Mouse (Mus musculus) C2C12 (cell line): Measurements from ENCODE around the gene Tcf7l1. TPM values are rescaled to one million over a fixed set of nuclear protein-coding genes. Genes with fewer than 3 reads are reported as not detected.
A peak's percentile ranks its signal among the peaks of the same experiment; 100 is the strongest.

ENCODE experiments used
- H3K27me3 ChIP-seq: one replicate; pipeline ENCODE4 v1.6.1; 2011; ENCODE audit not compliant: control insufficient read depth, insufficient read depth, insufficient read length
- H3K36me3 ChIP-seq: one replicate; pipeline ENCODE4 v1.6.1; 2011; ENCODE audit not compliant: control insufficient read depth, insufficient read depth
- H3K4me3 ChIP-seq: one replicate; pipeline ENCODE4 v1.5.1; 2011; ENCODE audit warnings: mild to moderate bottlenecking, control low read depth; ENCODE audit not compliant: poor library complexity, insufficient read depth, severe bottlenecking
- H3K79me2 ChIP-seq: one replicate; pipeline ENCODE4 v1.6.1; 2011; ENCODE audit not compliant: control insufficient read depth, insufficient read depth
- H3K79me3 ChIP-seq: one replicate; pipeline ENCODE4 v1.6.1; 2011; ENCODE audit warnings: low read depth, control low read depth
- H3ac ChIP-seq: one replicate; pipeline ENCODE3; 2011; ENCODE audit warnings: low read depth; ENCODE audit not compliant: control insufficient read depth, insufficient read length
- CEBPB ChIP-seq: IDR thresholded peaks from one replicate; pipeline ENCODE4 v1.6.1; 2011; ENCODE audit warnings: low read depth, mild to moderate bottlenecking, control low read depth, moderate library complexity
- CTCF ChIP-seq: IDR thresholded peaks from one replicate; pipeline ENCODE4 v1.5.1; 2011; ENCODE audit not compliant: control insufficient read depth, insufficient read depth, insufficient read length
- FOSL1 ChIP-seq: IDR thresholded peaks from one replicate; pipeline ENCODE4 v1.8.0; 2011; ENCODE audit warnings: mild to moderate bottlenecking, low read length; ENCODE audit not compliant: poor library complexity, insufficient read depth, severe bottlenecking
- MAX ChIP-seq: IDR thresholded peaks from one replicate; pipeline ENCODE4 v1.6.1; 2011; ENCODE audit warnings: mild to moderate bottlenecking, control low read depth
- MYOD1 ChIP-seq: IDR thresholded peaks from one replicate; pipeline ENCODE4 v1.6.1; 2011; ENCODE audit warnings: low read depth; ENCODE audit not compliant: control insufficient read depth, insufficient read length
- MYOG ChIP-seq: IDR thresholded peaks from one replicate; pipeline ENCODE4 v1.6.1; 2011; ENCODE audit not compliant: control insufficient read depth, insufficient read length; ENCODE audit errors: extremely low read depth
- USF1 ChIP-seq: IDR thresholded peaks from one replicate; pipeline ENCODE4 v1.6.1; 2011; ENCODE audit warnings: low read depth, mild to moderate bottlenecking, control low read depth, moderate library complexity
- polyA plus RNA-seq: library from polyadenylated mRNA; unstranded; fragments of >200 nt; fragmentation: generic; extraction: Trizol; gene quantifications from one replicate; pipeline ENCODE4 v1.2.1, GENCODE M21; 2012; ENCODE audit warnings: missing spikeins

The Tcf7l1 gene
- polyA plus RNA-seq, 1 experiment: 18.3 TPM

- no peaks in the 10 kb centered on the region for H3K79me3 ChIP-seq
- H3ac ChIP-seq: no peak overlapping the region
- no peaks in the 10 kb centered on the region for H3K79me2 ChIP-seq
- no peaks in the 10 kb centered on the region for H3K36me3 ChIP-seq
- TF ChIP-seq CEBPB (no peak), MYOD1 (no peak), MAX (no peak), MYOG (no peak)
- no peaks in the 10 kb centered on the region for H3K27me3 ChIP-seq
- no peak overlapping the region for H3K4me3 ChIP-seq
These were observed 124.8 kb downstream of the Tcf7l1 start for GRCm38 (mm10) chr6:72664290-72664689.

- H3K79me2 ChIP-seq: no peaks in the 10 kb centered on the region
- H3K36me3 ChIP-seq: no peaks in the 10 kb centered on the region
- no peak for TF ChIP-seq MAX
- TF ChIP-seq USF1: no peak
- no peak for TF ChIP-seq CEBPB
- H3K4me3 ChIP-seq: no peak overlapping the region
- H3K27me3 ChIP-seq: no peaks in the 10 kb centered on the region
- H3K79me3 ChIP-seq: no peaks in the 10 kb centered on the region
- H3ac ChIP-seq: no peak overlapping the region
These were observed 126.1 kb downstream of the Tcf7l1 start for GRCm38 (mm10) chr6:72663000-72663399.

- no peaks in the 10 kb centered on the region for H3K36me3 ChIP-seq
- no peak overlapping the region for H3K4me3 ChIP-seq
- TF ChIP-seq FOSL1 (no peak), MYOG (no peak), CEBPB (no peak), CTCF (no peak), USF1 (no peak), MYOD1 (no peak), MAX (no peak)
- no peak overlapping the region for H3ac ChIP-seq
- no peaks in the 10 kb centered on the region for H3K79me3 ChIP-seq
- no peaks in the 10 kb centered on the region for H3K79me2 ChIP-seq
- no peaks in the 10 kb centered on the region for H3K27me3 ChIP-seq
These were observed 128.7 kb downstream of the Tcf7l1 start for GRCm38 (mm10) chr6:72660391-72660720.

- Histone ChIP-seq H3K36me3 (no peaks in the 10 kb centered on the region), H3K79me3 (no peaks in the 10 kb centered on the region), H3K27me3 (no peaks in the 10 kb centered on the region), H3ac (no peak overlapping the region), H3K79me2 (no peaks in the 10 kb centered on the region), H3K4me3 (no peak overlapping the region)
- TF ChIP-seq MYOG (no peak), MYOD1 (peak; percentile 43), FOSL1 (peak; percentile 71), USF1 (no peak), CTCF (no peak), CEBPB (no peak)
These were observed 129.2 kb downstream of the Tcf7l1 start for GRCm38 (mm10) chr6:72659717-72660390.

GRCm38 (mm10) chr6:72658006-72658405 is 131.0 kb downstream of the Tcf7l1 start:
- no peaks in the 10 kb centered on the region for H3K27me3 ChIP-seq
- no peaks in the 10 kb centered on the region for H3K36me3 ChIP-seq
- H3K4me3 ChIP-seq: no peak overlapping the region
- H3ac ChIP-seq: no peak overlapping the region
- H3K79me2 ChIP-seq: no peaks in the 10 kb centered on the region
- no peaks in the 10 kb centered on the region for H3K79me3 ChIP-seq
- no peak for TF ChIP-seq MYOD1
- TF ChIP-seq MAX: no peak
- TF ChIP-seq FOSL1: no peak
- no peak for TF ChIP-seq CTCF
- no peak for TF ChIP-seq USF1
- TF ChIP-seq MYOG: no peak
- no peak for TF ChIP-seq CEBPB

- no peak for TF ChIP-seq USF1
- TF ChIP-seq MAX: no peak
- no peak for TF ChIP-seq MYOG
- TF ChIP-seq CTCF: no peak
- TF ChIP-seq FOSL1: no peak
- no peak for TF ChIP-seq MYOD1
- no peak for TF ChIP-seq CEBPB
- H3K4me3 ChIP-seq: no peak overlapping the region
- H3K79me3 ChIP-seq: no peaks in the 10 kb centered on the region
- no peaks in the 10 kb centered on the region for H3K36me3 ChIP-seq
- H3ac ChIP-seq: no peak overlapping the region
- no peaks in the 10 kb centered on the region for H3K79me2 ChIP-seq
- no peaks in the 10 kb centered on the region for H3K27me3 ChIP-seq
These were observed 133.0 kb downstream of the Tcf7l1 start for GRCm38 (mm10) chr6:72656053-72656442.
